Mouse (Mus musculus) heart, adult 11 months (tissue): Measurements from ENCODE around the gene Trim14.

Experiments used
- DNase-seq: peaks from one replicate; pipeline ENCODE4 v3.0.0; 2022

The Trim14 gene

DNA sequence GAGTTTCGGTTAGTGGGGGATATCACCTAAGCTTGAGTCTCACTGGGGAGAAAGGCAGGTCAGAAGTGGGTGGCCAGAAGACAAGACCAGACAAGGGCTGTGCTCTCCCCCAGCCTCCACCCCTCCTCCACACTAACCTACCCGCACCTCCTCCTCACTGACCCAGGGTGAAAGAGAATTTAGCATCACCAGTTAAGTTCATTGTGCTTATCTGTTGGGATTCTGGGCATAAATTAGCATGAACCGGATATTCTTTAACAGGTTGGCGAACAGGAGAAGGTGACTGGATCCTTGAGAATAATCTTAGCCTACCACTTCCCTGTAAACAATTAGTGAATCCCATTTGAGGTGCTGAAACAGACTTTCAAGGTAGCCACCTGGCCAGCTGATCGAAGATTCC is 60.8 kb downstream of the Trim14 start:
- DNase-seq, result no peak

DNA sequence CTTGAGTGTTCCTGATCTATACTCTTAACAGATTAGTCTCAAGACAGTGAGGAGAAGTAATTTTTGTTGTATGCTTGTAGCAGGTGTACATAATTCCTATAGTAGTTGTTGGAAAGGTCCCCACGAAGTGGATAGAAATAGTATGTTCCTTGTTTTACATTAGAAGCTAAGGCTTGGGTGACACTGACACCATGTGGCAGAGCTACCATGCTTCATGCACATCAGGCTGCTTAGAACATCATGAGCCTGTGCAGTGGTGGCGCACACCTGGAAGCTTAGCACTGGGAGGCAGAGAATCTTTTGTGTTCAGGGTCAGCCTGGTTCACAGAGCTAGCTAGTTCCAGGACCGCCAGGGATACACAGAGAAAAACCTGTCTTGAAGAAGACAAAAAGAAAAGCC is 70.2 kb downstream of the Trim14 start:
- DNase-seq, result no peak

DNA sequence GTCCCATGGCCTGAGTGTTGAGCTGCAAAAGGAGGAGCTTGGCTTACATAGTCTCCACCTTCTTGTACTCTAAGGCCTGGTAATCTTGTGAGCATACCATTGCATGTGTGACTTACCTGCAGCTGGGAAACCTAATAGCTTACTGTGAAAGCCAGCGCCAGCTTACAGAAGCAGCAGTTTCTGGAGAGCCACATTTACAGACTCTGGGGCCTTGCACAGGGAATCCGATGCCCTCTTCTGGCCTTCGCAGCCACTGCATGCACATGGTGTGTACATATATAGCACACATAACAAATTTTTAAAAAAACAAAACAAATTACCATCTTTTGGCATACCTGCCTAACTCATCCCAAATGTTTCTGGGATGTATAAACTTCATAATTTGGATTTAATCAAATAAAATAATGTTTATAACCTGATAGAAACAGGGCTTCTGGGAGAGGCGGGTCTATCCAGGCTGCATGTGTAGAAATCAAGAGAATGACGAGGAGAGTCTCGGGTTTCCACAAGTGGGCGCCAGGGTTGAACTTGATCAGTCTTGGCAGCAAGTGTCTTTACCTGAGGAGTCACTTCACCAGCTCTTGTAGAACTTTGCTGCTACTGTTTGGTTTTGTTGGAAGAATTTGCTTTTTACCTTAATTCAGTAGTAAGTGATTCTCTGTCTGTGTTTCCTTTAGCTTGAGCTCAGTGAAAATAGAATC is 72.7 kb downstream of the Trim14 start:
- no peak for DNase-seq

DNA sequence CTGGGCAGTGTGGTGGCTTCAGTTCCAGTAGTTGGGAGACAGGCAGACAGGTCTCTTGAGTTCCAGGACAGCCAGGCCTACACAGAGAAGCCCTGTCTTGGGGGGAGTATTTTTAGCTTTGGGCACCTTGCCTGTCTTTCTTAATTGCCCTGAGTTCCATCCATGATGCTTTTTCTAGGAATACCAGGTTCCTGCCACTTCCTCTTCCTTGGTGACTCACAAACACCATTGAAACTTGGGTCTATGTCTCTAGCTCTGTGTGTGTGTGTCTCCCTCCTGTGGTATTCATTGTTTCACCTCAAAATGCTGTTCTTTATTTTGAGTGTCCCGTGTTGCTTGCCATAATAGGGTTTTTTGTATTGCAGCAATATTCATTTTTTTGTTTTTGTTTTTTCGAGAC is 77.5 kb downstream of the Trim14 start:
- DNase-seq, result no peak

DNA sequence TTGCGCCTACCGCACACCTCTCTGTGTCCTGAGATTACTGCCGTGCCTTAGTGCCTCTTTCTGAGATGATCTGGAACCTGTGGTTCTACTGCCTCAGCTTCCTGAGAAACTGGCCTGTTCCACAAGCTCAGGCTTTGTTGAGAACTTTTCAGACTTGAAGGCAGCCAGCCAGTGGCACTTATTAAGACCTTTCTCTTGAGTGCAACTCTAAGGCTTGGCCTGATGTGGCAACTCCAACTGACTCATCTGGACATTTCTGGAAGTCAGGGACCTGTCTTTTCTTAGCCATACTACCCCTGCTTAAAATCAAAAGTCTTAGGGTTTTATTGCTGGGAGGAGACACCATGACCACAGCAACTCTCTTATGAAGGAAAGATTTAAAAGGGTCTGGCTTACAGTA is 78.8 kb downstream of the Trim14 start:
- no peak for DNase-seq

DNA sequence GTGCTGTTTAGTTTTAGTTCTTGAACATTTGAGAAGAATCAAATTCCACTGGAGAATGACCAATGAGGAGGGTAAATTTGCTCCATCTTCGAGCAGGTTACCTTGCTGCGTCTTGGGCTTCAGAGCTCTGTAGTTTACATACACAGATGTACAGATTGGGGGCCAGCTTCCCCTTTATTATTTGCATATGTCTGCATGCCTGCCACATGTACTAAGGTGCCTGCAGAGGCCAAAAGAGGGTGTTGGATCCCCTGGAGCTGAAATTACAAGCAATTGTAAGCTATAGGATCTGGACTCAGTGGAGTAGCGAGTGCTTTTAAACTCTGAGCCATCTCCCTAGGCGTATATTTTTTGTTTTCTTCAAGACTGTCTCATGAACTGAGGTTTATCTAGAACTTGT is 79.2 kb downstream of the Trim14 start:
- DNase-seq, result no peak

DNA sequence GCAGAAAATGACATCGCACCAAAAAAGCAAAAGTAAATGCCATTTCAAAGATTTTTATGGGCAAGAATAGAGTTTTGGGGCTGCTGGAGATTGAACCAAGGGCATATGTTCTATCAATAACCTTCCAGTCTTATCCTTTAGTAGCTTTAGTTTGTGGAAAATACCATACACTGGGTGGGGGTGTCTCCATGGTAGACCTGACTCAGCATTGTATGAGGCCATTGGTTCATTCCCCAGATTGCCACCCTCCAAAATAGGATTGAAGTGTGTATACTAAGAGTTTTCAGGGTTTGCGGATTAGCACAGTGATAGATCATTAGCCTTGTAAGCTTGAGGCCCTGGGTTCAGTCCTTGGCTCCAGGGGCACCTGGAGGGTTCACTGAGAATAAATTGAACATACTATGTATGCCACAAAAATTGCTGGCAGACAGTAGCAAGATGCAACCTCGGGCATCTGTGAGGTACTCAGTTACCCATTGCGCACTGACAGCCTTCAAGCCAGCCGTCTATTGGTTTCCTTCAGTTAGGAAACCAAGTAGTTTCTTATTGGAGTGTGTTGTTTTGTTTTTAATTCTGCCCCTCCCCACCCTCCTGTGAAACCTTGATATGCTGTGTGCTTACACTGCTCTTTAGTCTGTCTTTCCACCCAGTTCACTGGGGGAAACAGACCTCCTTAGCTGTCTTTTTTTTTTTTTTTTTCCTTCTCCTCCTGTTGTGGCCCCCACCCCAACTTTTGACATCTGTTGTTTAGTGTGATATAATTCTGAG is 81.7 kb downstream of the Trim14 start:
- no peak for DNase-seq

DNA sequence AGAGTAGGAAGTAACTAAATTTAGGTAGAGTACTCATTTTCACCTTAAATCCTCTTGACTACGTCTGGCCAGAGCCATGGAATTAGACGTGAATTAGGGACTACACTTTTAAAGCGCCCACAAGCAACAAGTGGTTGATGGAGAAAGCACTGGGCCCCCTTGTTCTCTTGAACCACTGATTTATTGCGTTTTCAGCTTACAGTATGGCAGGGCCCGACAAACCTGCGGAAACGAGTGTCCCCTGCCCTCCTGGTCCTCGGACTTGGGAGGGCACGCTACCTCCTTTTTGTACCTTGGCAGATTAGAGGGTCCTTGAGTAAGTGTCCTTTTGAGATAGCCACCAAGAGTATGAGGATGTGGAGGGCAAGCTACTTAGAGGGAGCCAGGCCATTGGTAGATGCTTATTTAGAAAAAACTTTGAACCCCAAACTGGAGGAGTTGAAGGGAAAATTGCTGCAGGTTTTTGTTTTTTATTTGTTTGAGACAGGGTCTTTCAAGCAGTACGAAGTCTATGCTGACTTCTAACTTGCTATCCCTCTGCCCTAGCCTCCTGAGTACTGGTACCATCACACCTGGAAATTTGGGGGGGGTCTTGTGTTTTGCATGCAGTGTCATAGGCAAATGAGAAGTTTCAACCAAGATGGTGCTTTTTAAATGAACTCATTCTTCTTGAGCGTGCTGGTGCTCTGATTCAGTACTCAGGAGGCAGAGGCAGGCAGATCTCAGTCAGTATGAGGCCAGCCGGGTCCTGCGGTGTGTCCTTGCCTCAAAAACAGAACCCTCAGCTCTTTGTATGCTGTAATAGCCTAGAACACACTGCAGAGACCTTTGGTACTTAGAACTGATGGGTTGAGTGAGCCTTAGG is 82.9 kb downstream of the Trim14 start:
- no peak for DNase-seq

DNA sequence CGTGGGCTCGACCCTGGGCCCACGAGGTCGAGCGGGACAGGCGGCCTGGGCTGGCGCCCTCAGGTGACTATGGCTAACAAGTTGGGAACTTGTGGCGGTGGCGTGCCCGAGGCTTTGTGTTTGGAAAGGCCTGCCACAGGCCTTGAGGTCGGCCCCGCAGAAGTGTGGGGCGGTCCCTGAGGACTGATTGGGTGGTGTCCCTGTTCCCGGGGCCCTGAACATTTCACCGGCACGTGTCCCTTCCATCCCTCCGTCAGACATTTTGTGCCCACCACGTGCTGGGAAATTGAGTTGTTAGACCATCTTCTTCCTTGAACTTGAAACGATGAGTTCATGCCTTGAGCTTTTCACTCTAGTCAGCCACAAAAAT is 83.5 kb downstream of the Trim14 start:
- peak; percentile 97 for DNase-seq

DNA sequence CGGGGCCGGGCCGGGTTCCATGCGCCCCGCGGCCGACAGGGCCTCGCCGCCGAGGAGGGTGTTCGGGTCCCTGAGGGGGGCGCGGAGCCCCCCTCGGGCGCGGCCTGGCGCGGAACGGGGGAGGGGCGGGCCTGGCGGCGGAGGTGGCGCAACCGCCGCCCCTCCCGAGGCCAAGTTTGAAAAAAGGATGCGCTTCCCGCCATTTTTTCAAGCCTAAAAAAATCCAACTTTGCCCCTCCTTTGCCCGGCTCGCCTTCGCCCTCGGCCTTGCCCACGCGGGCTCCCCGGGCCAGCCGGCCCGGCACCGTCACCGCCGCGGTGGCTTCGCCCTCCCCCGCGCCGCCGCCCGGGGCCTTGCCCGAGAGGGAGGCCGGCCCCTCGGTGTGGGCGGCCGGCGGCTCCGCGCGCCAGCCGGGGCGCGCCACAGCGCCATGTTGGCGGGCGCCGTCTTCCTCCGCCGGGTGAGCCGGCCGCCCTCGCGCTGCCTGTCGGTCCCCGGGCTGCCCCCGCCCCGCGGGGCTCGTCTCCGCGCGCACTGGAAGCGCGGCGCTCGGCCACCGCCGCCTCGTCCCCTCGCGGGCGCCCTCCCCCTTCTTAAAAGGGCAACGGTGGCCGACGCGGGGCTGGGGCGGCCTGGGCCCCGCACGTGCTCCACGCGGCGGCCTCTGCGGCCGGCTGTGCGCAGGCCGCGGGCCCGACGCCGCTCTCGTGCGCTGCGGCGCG is 84.0 kb downstream of the Trim14 start:
- DNase-seq, result peak; percentile 98

DNA sequence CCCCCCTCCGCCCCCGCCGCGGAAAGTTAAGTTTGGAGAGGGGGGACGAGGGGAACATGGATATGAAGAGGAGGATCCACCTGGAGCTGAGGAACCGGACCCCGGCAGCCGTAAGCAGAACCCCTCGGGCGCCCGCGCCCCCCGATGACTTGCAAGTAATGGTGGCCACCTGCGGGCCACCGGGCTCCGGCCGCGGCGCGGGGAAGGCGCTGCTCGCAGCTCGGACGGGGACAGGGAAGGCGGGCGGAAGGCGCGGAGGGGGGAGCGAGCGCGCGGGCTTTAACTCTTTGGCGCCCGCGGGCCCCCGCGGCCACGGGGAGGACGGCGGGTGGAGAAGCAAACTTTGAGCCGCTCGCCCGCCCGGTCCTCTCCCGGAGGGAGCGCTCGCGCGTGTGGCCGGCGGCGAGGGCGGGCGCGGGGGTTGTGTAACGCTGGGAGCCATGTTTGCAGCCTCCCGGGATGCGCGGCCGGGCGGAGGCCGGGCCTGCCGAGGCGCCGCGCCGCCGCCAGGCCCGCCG is 84.6 kb downstream of the Trim14 start:
- no peak for DNase-seq

DNA sequence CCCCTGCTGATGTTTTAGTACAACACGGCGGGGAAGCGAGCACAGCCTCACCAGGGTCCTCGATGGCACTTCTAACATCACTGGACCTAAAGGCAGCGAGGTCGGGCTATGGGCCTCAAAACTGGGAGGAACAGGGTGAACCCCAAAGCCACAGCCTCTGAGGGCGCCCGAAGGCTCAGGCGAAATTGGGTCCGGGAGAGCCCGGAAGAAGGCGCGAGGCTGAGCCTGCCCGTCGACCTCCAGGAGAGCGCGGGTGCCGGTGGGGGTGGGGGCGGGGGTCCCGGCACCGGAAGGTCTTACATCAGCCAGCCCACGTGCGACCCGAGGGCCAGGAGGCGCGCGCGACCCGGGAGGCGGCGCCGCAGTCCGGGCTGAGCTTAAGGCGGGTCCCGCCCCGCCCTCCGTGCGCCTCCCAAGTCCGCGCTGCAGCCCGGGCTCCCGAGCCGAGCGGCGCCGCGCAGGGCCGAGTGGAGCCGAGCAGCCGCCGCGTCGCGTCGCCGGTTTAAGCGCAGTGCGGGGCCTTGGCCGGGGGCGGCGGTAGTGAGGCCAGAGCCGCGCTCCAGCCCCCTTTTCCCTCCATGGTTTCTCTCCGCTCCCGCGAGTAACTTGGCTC is 85.3 kb downstream of the Trim14 start, which contains the start of gene Anp32b:
Gene Anp32b (plus strand): TSS at position 384 of the 613 bp plus-strand sequence.
- DNase-seq, result peak; percentile 99

DNA sequence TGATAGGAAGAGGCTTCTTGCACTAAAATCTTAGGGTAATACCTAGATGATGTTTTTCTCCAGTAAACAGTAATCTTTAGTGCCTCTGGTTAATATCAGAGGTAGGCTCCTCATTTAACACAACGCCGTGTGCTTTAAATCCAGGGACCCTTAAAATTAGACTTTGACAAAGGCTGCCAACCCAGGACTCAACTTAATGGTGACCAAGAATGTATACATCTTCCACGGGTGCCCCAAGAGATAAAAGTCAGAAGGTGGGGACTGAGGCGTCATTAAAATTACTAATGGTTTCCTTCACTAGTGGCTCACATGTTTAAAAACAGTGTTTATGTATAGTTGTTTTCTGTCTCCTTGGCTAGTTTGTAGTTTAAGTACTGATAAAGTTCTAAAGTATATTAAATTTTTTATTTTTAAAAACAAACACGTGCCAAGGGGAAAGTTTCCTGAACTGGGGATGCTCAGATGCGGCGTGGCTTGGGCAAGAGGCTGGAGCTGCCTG is 85.9 kb downstream of the Trim14 start:
- DNase-seq, result no peak

DNA sequence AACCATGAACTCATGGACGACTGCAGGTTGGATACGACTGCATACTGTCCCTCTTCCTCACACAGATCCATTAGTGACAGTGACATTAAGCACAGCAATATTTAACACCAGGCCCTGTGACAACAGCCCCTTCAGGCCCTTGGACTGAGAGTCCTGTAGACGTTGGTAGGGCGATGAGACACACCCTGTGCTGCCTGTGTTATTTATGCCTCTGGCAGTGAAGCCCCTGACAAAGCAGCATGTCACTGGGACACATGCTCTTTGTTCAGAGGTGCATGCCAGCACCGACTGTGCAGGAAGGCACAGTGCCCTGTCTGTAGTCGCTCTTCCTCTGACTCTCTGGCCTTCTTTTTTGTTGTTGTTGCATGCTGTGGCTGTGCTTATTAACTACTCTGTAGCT is 87.1 kb downstream of the Trim14 start:
- DNase-seq, result peak; percentile 90

DNA sequence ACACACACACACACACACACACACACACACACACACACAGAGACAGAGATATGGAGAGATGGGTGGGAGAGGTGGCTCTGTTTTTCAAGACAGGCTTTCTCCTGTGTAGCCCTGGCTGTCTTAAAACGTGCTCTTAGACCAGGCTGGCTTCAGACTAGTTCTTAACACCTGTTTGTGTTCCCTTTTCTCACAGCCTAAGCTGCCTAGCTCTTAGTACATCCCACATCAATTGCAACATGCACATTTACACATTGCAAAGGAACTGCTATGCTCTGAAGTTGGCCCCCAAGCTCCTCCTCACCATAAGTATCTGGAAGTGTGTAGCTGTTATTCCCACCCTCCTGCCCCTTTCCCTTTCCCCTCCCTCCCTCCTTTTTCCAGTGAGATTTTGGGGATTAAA is 88.5 kb downstream of the Trim14 start:
- no peak for DNase-seq

DNA sequence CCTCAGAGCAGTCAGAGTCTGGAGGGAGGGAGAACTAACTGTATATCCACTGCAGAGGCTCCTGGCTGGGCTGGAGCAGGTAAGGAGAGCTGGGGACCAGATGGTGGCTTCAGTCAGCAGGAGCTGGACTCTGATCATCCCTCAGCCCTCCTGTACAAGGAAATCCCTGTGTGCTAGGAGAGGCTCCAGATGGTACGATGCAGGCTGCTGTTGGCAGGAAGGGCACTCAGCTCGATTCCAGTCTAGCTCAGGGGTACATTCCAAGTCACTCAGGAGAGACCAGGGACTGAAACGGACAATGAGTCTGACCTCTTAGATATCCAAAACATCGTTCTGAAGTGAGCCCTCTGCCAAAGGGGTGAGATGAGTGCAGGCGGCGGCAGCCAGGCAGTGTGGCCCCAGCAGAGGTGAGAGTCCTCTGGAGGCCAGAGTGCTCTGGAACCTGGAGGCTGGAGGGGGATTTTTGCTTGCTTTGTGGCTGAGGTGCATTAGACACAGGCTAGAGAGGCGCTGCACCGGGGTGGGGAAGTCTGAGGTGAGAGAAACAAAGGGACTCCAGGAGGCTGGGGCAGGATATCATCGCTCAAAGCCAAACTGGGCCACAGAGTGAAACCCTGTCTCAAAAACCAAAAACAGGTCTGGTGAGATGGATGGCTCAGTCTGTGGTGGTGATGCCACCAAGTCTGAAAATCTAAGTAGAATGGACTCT is 90.5 kb downstream of the Trim14 start:
- DNase-seq, result no peak
